Mouse (Mus musculus) ES-E14 (cell line): ENCODE results near the gene Olfr155.

ENCODE experiments used
- CHD2 ChIP-seq: IDR thresholded peaks from 2 replicates; pipeline ENCODE4 v1.6.1; 2014; ENCODE audit warnings: mild to moderate bottlenecking, low read depth, low read length, inconsistent platforms
- HCFC1 ChIP-seq: IDR thresholded peaks from 2 replicates; pipeline ENCODE4 v1.6.1; 2012; ENCODE audit warnings: low read length, inconsistent platforms, borderline replicate concordance; ENCODE audit not compliant: insufficient read depth

DNA sequence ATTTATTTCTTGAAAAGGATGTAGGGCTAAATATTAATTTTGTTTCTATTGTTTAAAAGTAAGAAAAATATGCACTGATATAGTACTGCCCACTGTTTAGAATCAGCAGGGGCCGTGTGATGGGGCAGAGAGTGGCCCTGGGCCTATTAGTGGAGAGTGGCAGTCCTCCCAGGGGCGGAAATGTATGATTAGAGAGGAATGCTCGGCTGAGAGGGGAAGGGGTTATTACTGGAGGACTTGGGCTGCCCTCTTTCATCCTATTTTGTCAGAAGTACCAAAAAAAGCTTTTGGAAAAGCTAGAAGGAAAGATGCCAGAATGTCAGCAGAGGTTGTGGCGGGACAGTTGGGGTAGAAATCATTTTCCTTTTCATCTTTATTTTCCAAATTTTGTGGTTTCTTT is 32.8 kb downstream of the Olfr155 start:
- TF ChIP-seq CHD2 (no peak), HCFC1 (no peak)
